Mouse (Mus musculus): ENCODE data around the gene Smarcb1. TPM values are rescaled to one million over a fixed set of nuclear protein-coding genes. Genes with fewer than 3 reads are reported as not detected.
A peak's percentile ranks its signal among the peaks of the same experiment; 100 is the strongest.

The Smarcb1 gene
- polyA plus RNA-seq, 1 experiment from 2014 or later, result 253 TPM

- Histone ChIP-seq H3K36me3 (ENCODE audit: control insufficient read depth, insufficient read depth, low read length) (no peaks in the 10 kb centered on the region), H3K4me2 (ENCODE audit: low read length) (no peak overlapping the region), H3K27me3 (replicated peaks; ENCODE audit: control insufficient read depth, insufficient read depth, low read length) (no peaks in the 10 kb centered on the region), H3K9ac (ENCODE audit: low read length) (no peak overlapping the region), H3K27ac (ENCODE audit: low read depth, low read length) (no peak overlapping the region), H3K4me1 (ENCODE audit: control insufficient read depth, insufficient read depth, low read length) (peaks cover 5% of the 10 kb centered on the region; the same call in 1 of the 2 replicates), H3K4me3 (ENCODE audit: low read depth, low read length) (no peak overlapping the region), H3K9me3 (replicated peaks; ENCODE audit: control insufficient read depth, low read length) (no peaks in the 10 kb centered on the region)
- DNase-seq (ENCODE audit: low spot score), result peak; percentile 66
- no peak; the same call in 1 of the 2 replicates for ATAC-seq
- 21% methylated on average over 11 of the region's 11 CpGs for WGBS
These were observed 22.8 kb upstream of the Smarcb1 start for GRCm38 (mm10) chr10:75944066-75944772.

GRCm38 (mm10) chr10:75942736-75943477, 21.5 kb upstream of the Smarcb1 start, which contains the start of gene Vpreb3:
Vpreb3 (plus strand) TSS chr10:75943057.
- H3K4me2 ChIP-seq (ENCODE audit: low read length), result no peak within 1 kb of the TSS
- H3K9ac ChIP-seq (ENCODE audit: low read length), result no peak within 1 kb of the TSS
- WGBS, result 86% methylated on average over 15 of the region's 15 CpGs
- no peak within 1 kb of the TSS for H3K27ac ChIP-seq (ENCODE audit: low read depth, low read length)
- H3K4me1 ChIP-seq (ENCODE audit: control insufficient read depth, insufficient read depth, low read length), result peaks cover 5% of the 10 kb centered on the region; the same call in 1 of the 2 replicates
- no peak for DNase-seq (ENCODE audit: low spot score)
- ATAC-seq, result no peak
- no peaks in the 10 kb centered on the region for H3K27me3 ChIP-seq (replicated peaks; ENCODE audit: control insufficient read depth, insufficient read depth, low read length)
- no peak within 1 kb of the TSS for H3K4me3 ChIP-seq (ENCODE audit: low read depth, low read length)
- no peaks in the 10 kb centered on the region for H3K36me3 ChIP-seq (ENCODE audit: control insufficient read depth, insufficient read depth, low read length)
- H3K9me3 ChIP-seq (replicated peaks; ENCODE audit: control insufficient read depth, low read length), result no peaks in the 10 kb centered on the region

GRCm38 (mm10) chr10:75941042-75941824, 19.8 kb upstream of the Smarcb1 start:
- H3K36me3 ChIP-seq (ENCODE audit: control insufficient read depth, insufficient read depth, low read length), result no peaks in the 10 kb centered on the region
- no peaks in the 10 kb centered on the region for H3K9me3 ChIP-seq (replicated peaks; ENCODE audit: control insufficient read depth, low read length)
- no peak overlapping the region for H3K27ac ChIP-seq (ENCODE audit: low read depth, low read length)
- H3K9ac ChIP-seq (ENCODE audit: low read length), result no peak overlapping the region
- ATAC-seq (no peak), DNase-seq (ENCODE audit: low spot score) (no peak)
- WGBS, result 54% methylated on average over 9 of the region's 9 CpGs
- H3K4me1 ChIP-seq (ENCODE audit: control insufficient read depth, insufficient read depth, low read length), result peaks cover 5% of the 10 kb centered on the region; the same call in 1 of the 2 replicates
- H3K4me2 ChIP-seq (ENCODE audit: low read length), result no peak overlapping the region
- H3K27me3 ChIP-seq (replicated peaks; ENCODE audit: control insufficient read depth, insufficient read depth, low read length), result peaks cover 9% of the 10 kb centered on the region
- H3K4me3 ChIP-seq (ENCODE audit: low read depth, low read length), result no peak overlapping the region

DNA sequence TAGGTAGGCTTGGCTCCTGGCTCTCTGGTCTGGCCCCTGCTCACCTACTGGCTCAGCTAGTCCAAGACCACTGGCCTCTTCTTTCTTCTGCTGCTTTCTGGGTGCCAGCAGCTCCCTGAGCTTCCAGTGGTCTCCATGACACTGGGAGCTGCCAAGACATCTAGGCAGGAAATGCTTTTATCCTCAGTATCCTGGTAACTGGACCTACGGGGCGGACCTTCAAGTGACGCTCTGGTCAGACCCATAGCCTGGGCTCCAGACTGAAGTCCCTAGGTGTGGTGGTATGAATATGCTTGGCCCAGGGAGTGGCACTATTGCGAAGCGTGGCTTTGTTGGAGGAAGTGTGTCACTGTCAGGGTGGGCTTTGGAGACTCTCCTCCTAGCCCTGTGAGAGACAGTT, 19.1 kb upstream of the Smarcb1 start, which contains the start of gene Gm867:
Gene Gm867 (minus strand): TSS at position 153 of the 400 bp plus-strand sequence.
- no peak within 1 kb of the TSS for H3K4me3 ChIP-seq (ENCODE audit: low read depth, low read length)
- DNase-seq (ENCODE audit: low spot score) (no peak), ATAC-seq (no peak)
- no peak within 1 kb of the TSS for H3K4me2 ChIP-seq (ENCODE audit: low read length)
- 89% methylated on average over 5 of the region's 5 CpGs for WGBS
- H3K36me3 ChIP-seq (ENCODE audit: control insufficient read depth, insufficient read depth, low read length), result no peaks in the 10 kb centered on the region
- no peak within 1 kb of the TSS for H3K9ac ChIP-seq (ENCODE audit: low read length)
- H3K4me1 ChIP-seq (ENCODE audit: control insufficient read depth, insufficient read depth, low read length), result peaks cover 9% of the 10 kb centered on the region; the same call in 1 of the 2 replicates
- H3K27me3 ChIP-seq (replicated peaks; ENCODE audit: control insufficient read depth, insufficient read depth, low read length), result peaks cover 16% of the 10 kb centered on the region
- H3K9me3 ChIP-seq (replicated peaks; ENCODE audit: control insufficient read depth, low read length), result no peaks in the 10 kb centered on the region
- H3K27ac ChIP-seq (ENCODE audit: low read depth, low read length), result no peak within 1 kb of the TSS

GRCm38 (mm10) chr10:75939481-75940234, 18.2 kb upstream of the Smarcb1 start:
- no peak overlapping the region for H3K4me3 ChIP-seq (ENCODE audit: low read depth, low read length)
- no peak overlapping the region for H3K27ac ChIP-seq (ENCODE audit: low read depth, low read length)
- 55% methylated on average over 9 of the region's 9 CpGs for WGBS
- no peaks in the 10 kb centered on the region for H3K9me3 ChIP-seq (replicated peaks; ENCODE audit: control insufficient read depth, low read length)
- peaks cover 18% of the 10 kb centered on the region for H3K27me3 ChIP-seq (replicated peaks; ENCODE audit: control insufficient read depth, insufficient read depth, low read length)
- H3K36me3 ChIP-seq (ENCODE audit: control insufficient read depth, insufficient read depth, low read length), result no peaks in the 10 kb centered on the region
- DNase-seq (ENCODE audit: low spot score), result no peak
- H3K9ac ChIP-seq (ENCODE audit: low read length), result no peak overlapping the region
- H3K4me1 ChIP-seq (ENCODE audit: control insufficient read depth, insufficient read depth, low read length), result peaks cover 11% of the 10 kb centered on the region; the same call in 1 of the 2 replicates
- H3K4me2 ChIP-seq (ENCODE audit: low read length), result no peak overlapping the region
- ATAC-seq, result no peak

GRCm38 (mm10) chr10:75937851-75938643, 16.6 kb upstream of the Smarcb1 start:
- no peak overlapping the region for H3K4me2 ChIP-seq (ENCODE audit: low read length)
- H3K27me3 ChIP-seq (replicated peaks; ENCODE audit: control insufficient read depth, insufficient read depth, low read length), result peaks cover 19% of the 10 kb centered on the region
- H3K27ac ChIP-seq (ENCODE audit: low read depth, low read length), result no peak overlapping the region
- 58% methylated on average over 10 of the region's 10 CpGs for WGBS
- no peak overlapping the region for H3K4me3 ChIP-seq (ENCODE audit: low read depth, low read length)
- H3K4me1 ChIP-seq (ENCODE audit: control insufficient read depth, insufficient read depth, low read length), result peaks cover 7% of the 10 kb centered on the region; the same call in 1 of the 2 replicates
- no peaks in the 10 kb centered on the region for H3K36me3 ChIP-seq (ENCODE audit: control insufficient read depth, insufficient read depth, low read length)
- no peak overlapping the region for H3K9ac ChIP-seq (ENCODE audit: low read length)
- ATAC-seq (no peak), DNase-seq (ENCODE audit: low spot score) (no peak)
- H3K9me3 ChIP-seq (replicated peaks; ENCODE audit: control insufficient read depth, low read length), result no peaks in the 10 kb centered on the region

GRCm38 (mm10) chr10:75936909-75937667, 15.7 kb upstream of the Smarcb1 start:
- Histone ChIP-seq H3K9me3 (replicated peaks; ENCODE audit: control insufficient read depth, low read length) (no peaks in the 10 kb centered on the region), H3K4me2 (ENCODE audit: low read length) (no peak overlapping the region), H3K27me3 (replicated peaks; ENCODE audit: control insufficient read depth, insufficient read depth, low read length) (peaks cover 23% of the 10 kb centered on the region), H3K27ac (ENCODE audit: low read depth, low read length) (no peak overlapping the region), H3K9ac (ENCODE audit: low read length) (no peak overlapping the region), H3K36me3 (ENCODE audit: control insufficient read depth, insufficient read depth, low read length) (no peaks in the 10 kb centered on the region), H3K4me1 (ENCODE audit: control insufficient read depth, insufficient read depth, low read length) (peaks cover 11% of the 10 kb centered on the region), H3K4me3 (ENCODE audit: low read depth, low read length) (no peak overlapping the region)
- DNase-seq (ENCODE audit: low spot score) (no peak), ATAC-seq (no peak)
- WGBS, result 39% methylated on average over 18 of the region's 18 CpGs

Measured in forebrain, embryonic 14.5 days (tissue).